ENCODE assay signal across 15 mouse cellular contexts in the genomic region with DNA sequence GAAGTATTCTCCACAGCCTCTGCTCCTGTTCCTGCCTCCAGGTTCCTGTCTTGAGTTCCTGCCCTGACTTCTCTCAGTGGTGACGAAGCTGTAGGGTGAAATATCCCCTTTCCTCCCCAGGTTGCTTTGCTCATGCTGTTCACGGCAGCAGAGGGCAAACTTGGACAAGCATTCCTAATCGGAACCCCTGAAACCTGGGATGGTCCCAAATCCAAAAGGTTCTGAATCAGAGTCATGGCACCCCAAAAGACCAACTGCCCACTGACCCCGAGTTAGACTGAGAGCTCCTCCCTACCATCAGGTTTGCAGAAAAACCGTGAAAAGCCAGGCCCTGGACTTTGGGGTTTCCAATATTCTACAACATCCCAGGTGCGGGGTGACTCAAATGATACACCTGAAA.
"Had no signal": no experiment of that assay in that cellular context is flagged by ENCODE, and none has a peak within 500 bp of the region (broad histone marks: within the 10 kb centered on the region; RNA-seq: fewer than 3 reads in every experiment).

No protein-coding gene starts in this region.

- DNase-seq: cerebellum, adult 8-10 months; cerebellum, adult 9-10 months; cerebellum, adult 9-11 months; cerebellum, postnatal 10 days; cerebellum, postnatal 14 days; cerebellum, postnatal 25 days; cerebellum, postnatal 36 days; embryo, embryonic 11 days; forebrain, postnatal 0 days; gastrocnemius, adult 2 months; gastrocnemius, postnatal 10 days; gastrocnemius, postnatal 14 days; gastrocnemius, postnatal 25 days; gastrocnemius, postnatal 36 days; heart, adult 2 months had no signal
